Mouse (Mus musculus) embryonic facial prominence, embryonic 14.5 days (tissue): ENCODE measurements at regions not wholly inside any gene's neighbourhood (a gene's known extent, or its start where the extent isn't known, plus 50 kb on each side); places are given as distances from the start of the nearest gene placed in this dataset.
A peak's percentile ranks its signal among the peaks of the same experiment; 100 is the strongest.

Experiments
- ATAC-seq: fragments of 200-750 bp; cut with Nextera tagmentation; 2 replicates; pipeline ENCODE4 v1.8.0; 2017; ENCODE audit warnings: low read depth, moderate number of reproducible peaks, moderate TSS enrichment
- DNase-seq: peaks from one replicate; pipeline ENCODE4 v3.0.0-alpha.2; 2015; ENCODE audit warnings: low spot score
- H3K27ac ChIP-seq: fragments of 300-500 bp; sonication (generic); replicated peaks from 2 replicates; pipeline ENCODE4 v1.5.1; 2014; ENCODE audit warnings: low read depth, mild to moderate bottlenecking, low read length, moderate library complexity
- H3K27me3 ChIP-seq: fragments of 300-500 bp; sonication (generic); replicated peaks from 2 replicates; pipeline ENCODE4 v1.6.1; 2014; ENCODE audit warnings: low read length; ENCODE audit not compliant: control insufficient read depth, insufficient read depth
- H3K36me3 ChIP-seq: fragments of 300-500 bp; sonication (generic); 2 replicates; pipeline ENCODE4 v1.6.1; 2014; ENCODE audit warnings: low read length, mixed read lengths; ENCODE audit not compliant: control insufficient read depth, insufficient read depth
- H3K4me1 ChIP-seq: fragments of 300-500 bp; sonication (generic); 2 replicates; pipeline ENCODE4 v1.6.1; 2014; ENCODE audit warnings: antibody characterized with exemption, low read length; ENCODE audit not compliant: control insufficient read depth, insufficient read depth
- H3K4me2 ChIP-seq: fragments of 300-500 bp; sonication (generic); 2 replicates; pipeline ENCODE4 v1.6.1; 2014; ENCODE audit warnings: low read depth, mild to moderate bottlenecking, low read length, moderate library complexity, mixed read lengths
- H3K4me3 ChIP-seq: fragments of 300-500 bp; sonication (generic); 2 replicates; pipeline ENCODE4 v1.5.1; 2014; ENCODE audit warnings: low read depth, mild to moderate bottlenecking, low read length
- H3K9ac ChIP-seq: fragments of 300-500 bp; sonication (generic); 2 replicates; pipeline ENCODE4 v1.6.1; 2014; ENCODE audit warnings: low read depth, mild to moderate bottlenecking, low read length, moderate library complexity, mixed read lengths
- H3K9me3 ChIP-seq: fragments of 300-500 bp; sonication (generic); 2 replicates; pipeline ENCODE4 v1.6.1; 2016; ENCODE audit warnings: low read length; ENCODE audit not compliant: control insufficient read depth
- whole genome bisulfite sequencing: fragments of 180-500 bp; shearing (Covaris S2); extraction: QIAGEN DNeasy Blood & Tissue Kit; methylation state at CpG from one replicate; pipeline ENCODE4 v1.1.7; 2014; 5-methylcytosine and 5-hydroxymethylcytosine counted together

- Histone ChIP-seq H3K36me3 (no peaks in the 10 kb centered on the region), H3K9me3 (no peaks in the 10 kb centered on the region), H3K27me3 (no peaks in the 10 kb centered on the region), H3K4me3 (no peak overlapping the region), H3K4me2 (no peak overlapping the region), H3K4me1 (no peaks in the 10 kb centered on the region), H3K27ac (no peak overlapping the region), H3K9ac (no peak overlapping the region)
- peak; percentile 68 for DNase-seq
- 50% methylated on average over 10 of the region's 10 CpGs for WGBS
- ATAC-seq: peak; percentile 55; the same call in 1 of the 2 replicates
These were observed 439.9 kb downstream of the Nyap2 start for GRCm38 (mm10) chr1:81516575-81517210.

DNA sequence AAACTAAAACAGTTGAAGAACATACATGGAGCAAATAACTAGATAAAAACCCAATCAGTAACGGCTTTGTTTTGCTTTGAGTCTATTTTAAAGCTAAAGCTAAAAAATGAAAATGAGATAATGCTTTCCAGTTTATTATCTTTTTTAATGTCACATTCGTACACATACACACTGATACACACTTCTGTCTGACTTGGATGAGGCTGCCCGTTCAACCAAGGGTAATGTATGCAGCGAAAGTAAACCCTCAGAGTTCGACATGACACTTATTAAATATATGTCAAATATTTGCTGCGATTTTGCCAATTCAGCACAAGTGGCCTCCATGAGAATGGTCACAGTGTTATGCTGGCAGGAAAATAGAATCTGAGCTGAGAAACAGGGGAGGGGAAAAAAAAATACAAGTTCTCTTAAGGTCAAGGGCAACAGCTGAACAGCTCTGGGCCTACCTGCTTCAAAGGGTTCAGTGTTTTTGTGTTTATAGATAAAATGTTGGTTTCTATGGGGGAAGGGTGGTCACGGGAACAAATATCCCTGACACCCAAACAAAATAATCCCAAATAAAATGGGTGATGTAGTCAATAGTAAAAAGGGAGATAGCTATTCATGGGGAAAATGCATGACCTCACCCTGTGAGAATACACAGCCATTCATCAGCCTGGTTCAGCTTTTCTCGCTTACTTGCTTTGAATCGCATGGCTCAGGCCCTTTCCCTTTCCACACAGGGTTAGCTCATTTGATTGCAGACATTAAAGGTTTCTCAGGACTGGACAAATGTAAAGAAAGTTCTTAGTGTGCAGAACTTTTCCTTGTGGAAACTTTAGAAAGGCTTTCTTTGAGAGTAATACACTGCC, 443.9 kb downstream of the Nyap2 start:
- Histone ChIP-seq H3K9me3 (no peaks in the 10 kb centered on the region), H3K36me3 (no peaks in the 10 kb centered on the region), H3K4me1 (no peaks in the 10 kb centered on the region), H3K4me3 (no peak overlapping the region), H3K9ac (no peak overlapping the region), H3K27me3 (no peaks in the 10 kb centered on the region), H3K4me2 (no peak overlapping the region), H3K27ac (no peak overlapping the region; the same call in 1 of the 2 replicates)
- ATAC-seq (no peak), DNase-seq (peak; percentile 42)
- 65% methylated on average over 9 of the region's 9 CpGs for WGBS

DNA sequence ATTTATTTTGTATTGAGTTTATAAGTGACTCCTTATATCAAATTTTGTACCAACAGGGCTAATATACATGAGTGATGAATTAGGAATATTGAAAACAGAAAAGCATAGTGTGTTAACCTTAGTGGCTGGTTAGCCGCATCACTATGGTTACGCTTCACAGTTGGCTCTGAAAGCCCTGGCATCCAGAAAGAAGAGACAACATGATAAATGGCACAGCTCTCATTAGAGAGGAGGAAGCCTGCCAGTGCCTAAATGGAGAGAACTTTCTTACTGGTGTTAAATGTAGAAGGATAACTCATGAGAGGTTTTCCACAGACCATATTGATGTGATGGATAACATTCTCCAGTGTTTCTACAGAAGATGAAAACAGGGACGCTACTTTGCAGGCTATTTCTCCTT, 446.2 kb downstream of the Nyap2 start:
- no peak for DNase-seq
- no peak for ATAC-seq
- Histone ChIP-seq H3K27ac (no peak overlapping the region), H3K4me2 (no peak overlapping the region), H3K9ac (no peak overlapping the region), H3K36me3 (no peaks in the 10 kb centered on the region), H3K9me3 (no peaks in the 10 kb centered on the region), H3K4me3 (no peak overlapping the region), H3K4me1 (no peaks in the 10 kb centered on the region), H3K27me3 (no peaks in the 10 kb centered on the region)
- WGBS: 87% methylated on average over 3 of the region's 3 CpGs

DNA sequence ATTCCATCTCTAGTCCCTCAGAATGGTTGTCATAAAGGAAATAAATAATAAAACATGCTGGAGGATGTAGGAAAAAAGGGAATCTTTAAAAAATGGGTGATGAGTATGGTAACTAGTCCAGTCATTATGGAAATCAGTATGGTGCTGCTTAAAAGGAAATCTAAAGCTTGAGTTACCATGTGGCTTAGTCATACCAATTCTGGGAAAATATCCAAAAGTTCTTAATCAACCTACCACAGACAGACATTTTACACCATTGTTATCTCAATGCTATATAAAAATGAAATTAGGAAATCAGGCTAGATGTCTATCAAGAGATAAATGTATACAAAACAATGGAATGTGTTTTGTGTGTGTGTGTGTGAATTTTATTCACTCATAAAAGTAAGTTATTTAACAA, 449.1 kb downstream of the Nyap2 start:
- Histone ChIP-seq H3K27me3 (no peaks in the 10 kb centered on the region), H3K9ac (no peak overlapping the region), H3K4me3 (no peak overlapping the region), H3K9me3 (no peaks in the 10 kb centered on the region), H3K36me3 (no peaks in the 10 kb centered on the region), H3K27ac (no peak overlapping the region), H3K4me1 (no peaks in the 10 kb centered on the region), H3K4me2 (no peak overlapping the region)
- DNase-seq: no peak
- no peak for ATAC-seq

DNA sequence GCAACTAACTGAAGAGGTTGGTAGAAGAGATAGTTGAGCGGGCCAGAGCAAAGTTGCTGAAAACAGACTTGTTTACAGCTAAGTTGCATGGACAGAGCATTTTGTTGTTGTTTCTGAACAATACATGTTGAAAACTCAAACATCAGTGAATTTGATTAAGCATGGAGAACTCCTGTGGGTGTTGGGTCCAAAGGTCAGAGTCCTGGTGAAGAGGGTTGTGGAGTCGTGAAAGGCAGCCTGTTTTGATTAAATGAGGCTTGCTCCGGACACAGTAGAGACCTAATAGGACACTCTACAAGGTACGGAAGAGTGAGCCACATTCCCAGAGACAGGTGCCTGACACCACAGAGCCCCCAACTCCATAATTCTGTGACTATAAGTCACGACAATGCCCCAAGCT, 461.1 kb downstream of the Nyap2 start:
- Histone ChIP-seq H3K4me3 (no peak overlapping the region), H3K27me3 (no peaks in the 10 kb centered on the region), H3K9ac (no peak overlapping the region), H3K4me2 (no peak overlapping the region), H3K36me3 (no peaks in the 10 kb centered on the region), H3K27ac (no peak overlapping the region), H3K9me3 (no peaks in the 10 kb centered on the region), H3K4me1 (no peaks in the 10 kb centered on the region; the same call in 1 of the 2 replicates)
- ATAC-seq (no peak), DNase-seq (no peak)
- 52% methylated on average over 5 of the region's 5 CpGs for WGBS

DNA sequence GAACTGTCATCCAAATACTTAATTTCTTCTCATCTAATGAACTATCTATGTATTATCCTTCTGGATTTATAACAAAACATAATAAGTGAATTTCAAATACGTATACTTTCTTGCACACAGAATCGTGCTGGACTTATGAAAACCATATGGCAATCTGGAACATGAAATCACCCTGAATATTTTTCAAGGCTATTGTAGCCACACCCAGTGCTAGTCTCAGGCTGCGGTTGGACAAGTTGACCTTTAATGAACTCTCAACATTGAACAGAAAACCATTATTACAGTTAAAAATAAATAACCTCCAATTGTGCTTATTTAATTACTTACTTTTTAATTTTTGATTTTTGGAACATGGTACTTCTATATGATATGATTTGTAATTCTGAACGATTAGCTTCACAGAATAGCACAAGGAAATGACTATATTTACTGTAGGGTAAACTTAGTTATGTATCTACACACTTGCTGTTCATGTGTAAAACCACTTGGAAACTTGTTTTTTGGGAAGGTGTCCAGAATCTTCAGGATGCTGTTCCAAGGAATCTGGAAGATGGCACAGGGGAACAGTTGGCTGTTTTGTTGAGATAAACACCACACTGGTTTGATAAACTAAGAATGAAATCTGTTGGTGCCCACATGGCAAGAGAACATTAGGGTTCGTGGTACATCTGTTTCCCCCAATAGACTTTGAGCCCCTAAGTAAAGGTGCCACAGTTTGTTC, 463.0 kb downstream of the Nyap2 start:
- H3K27ac ChIP-seq: no peak overlapping the region
- WGBS: 54% methylated on average over 5 of the region's 5 CpGs
- no peaks in the 10 kb centered on the region for H3K36me3 ChIP-seq
- H3K9me3 ChIP-seq: no peaks in the 10 kb centered on the region
- H3K4me3 ChIP-seq: no peak overlapping the region
- DNase-seq (peak; percentile 33), ATAC-seq (no peak)
- H3K27me3 ChIP-seq: no peaks in the 10 kb centered on the region
- no peak overlapping the region for H3K9ac ChIP-seq
- H3K4me1 ChIP-seq: no peaks in the 10 kb centered on the region; the same call in 1 of the 2 replicates
- no peak overlapping the region for H3K4me2 ChIP-seq

DNA sequence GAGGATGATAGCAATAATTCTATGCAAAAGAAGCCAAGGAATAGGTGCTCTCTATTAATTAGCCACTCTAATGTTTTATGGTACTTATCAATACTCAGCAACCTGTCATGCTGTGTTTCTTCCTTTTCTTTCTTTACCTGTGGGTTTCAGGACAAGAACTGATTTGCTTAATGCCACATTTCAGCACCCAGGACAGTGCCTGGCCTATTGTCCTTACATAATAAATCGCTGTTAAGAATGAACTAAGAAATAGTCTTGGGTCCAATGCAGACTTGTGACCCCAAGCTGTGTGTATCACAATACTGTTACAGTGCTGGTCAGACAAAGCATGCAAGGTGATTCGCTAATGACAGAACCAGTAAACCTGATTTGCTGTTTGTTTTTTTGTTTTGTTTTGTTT, 472.2 kb downstream of the Nyap2 start:
- DNase-seq: peak; percentile 55
- Histone ChIP-seq H3K4me1 (no peaks in the 10 kb centered on the region), H3K27me3 (no peaks in the 10 kb centered on the region), H3K9ac (no peak overlapping the region), H3K27ac (no peak overlapping the region), H3K9me3 (no peaks in the 10 kb centered on the region), H3K36me3 (no peaks in the 10 kb centered on the region), H3K4me3 (no peak overlapping the region), H3K4me2 (no peak overlapping the region)
- WGBS: 61% methylated on average over 2 of the region's 2 CpGs
- ATAC-seq: no peak

DNA sequence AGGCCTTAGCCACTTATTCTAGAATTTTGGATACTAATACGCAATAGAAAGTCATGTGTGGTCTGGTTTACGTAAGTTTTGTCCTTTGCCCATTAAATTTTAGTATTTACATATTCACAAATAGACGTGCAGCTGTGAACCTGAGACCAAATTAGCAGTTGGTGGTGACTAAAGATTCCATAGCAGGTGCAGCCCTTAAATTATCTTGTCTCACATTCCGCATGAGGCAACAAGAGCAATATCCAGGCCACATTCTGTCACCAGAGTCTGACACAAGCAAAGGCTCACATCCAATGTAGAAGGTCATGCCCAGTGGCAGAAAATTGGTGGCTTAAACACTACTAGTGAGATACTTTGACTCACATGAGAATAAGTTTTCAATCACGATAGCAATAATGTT, 473.0 kb downstream of the Nyap2 start:
- Histone ChIP-seq H3K27me3 (no peaks in the 10 kb centered on the region), H3K9ac (no peak overlapping the region), H3K27ac (no peak overlapping the region), H3K4me1 (no peaks in the 10 kb centered on the region), H3K9me3 (no peaks in the 10 kb centered on the region), H3K4me3 (no peak overlapping the region), H3K36me3 (no peaks in the 10 kb centered on the region), H3K4me2 (no peak overlapping the region)
- peak; percentile 18 for DNase-seq
- WGBS: 82% methylated on average over 5 of the region's 5 CpGs
- no peak for ATAC-seq
